Mouse (Mus musculus) kidney, postnatal 0 days (tissue): ENCODE data around the gene Itga2. TPM values are rescaled to one million over a fixed set of nuclear protein-coding genes. Genes with fewer than 3 reads are reported as not detected.

Experiments
- ATAC-seq: fragments of 200-750 bp; cut with Nextera tagmentation; replicated peaks from 2 replicates; pipeline ENCODE4 v1.8.0; 2017; ENCODE audit warnings: low read depth, moderate number of reproducible peaks, moderate TSS enrichment, moderate library complexity; ENCODE audit not compliant: low FRiP score
- DNase-seq: peaks from one replicate; pipeline ENCODE4 v3.0.0-alpha.2; 2016; ENCODE audit warnings: low spot score
- H3K27ac ChIP-seq: fragments of 300-500 bp; sonication (generic); 2 replicates; pipeline ENCODE4 v1.5.1; 2014; ENCODE audit warnings: mild to moderate bottlenecking
- H3K27me3 ChIP-seq: fragments of 300-500 bp; sonication (generic); 2 replicates; pipeline ENCODE4 v1.6.1; 2014; ENCODE audit warnings: low read length, mixed read lengths; ENCODE audit not compliant: insufficient read depth
- H3K36me3 ChIP-seq: fragments of 300-500 bp; sonication (generic); 2 replicates; pipeline ENCODE4 v1.6.1; 2014; ENCODE audit warnings: low read length, mixed read lengths; ENCODE audit not compliant: insufficient read depth
- H3K4me1 ChIP-seq: fragments of 300-500 bp; sonication (generic); replicated peaks from 2 replicates; pipeline ENCODE4 v1.6.1; 2014; ENCODE audit warnings: antibody characterized with exemption, low read length, mixed read lengths; ENCODE audit not compliant: insufficient read depth
- H3K4me2 ChIP-seq: fragments of 300-500 bp; sonication (generic); 2 replicates; pipeline ENCODE4 v1.6.1; 2014; ENCODE audit warnings: mild to moderate bottlenecking, low read length, moderate library complexity, mixed read lengths
- H3K4me3 ChIP-seq: fragments of 300-500 bp; sonication (generic); replicated peaks from 2 replicates; pipeline ENCODE4 v1.5.1; 2014; ENCODE audit warnings: low read depth, low read length
- H3K9ac ChIP-seq: fragments of 300-500 bp; sonication (generic); 2 replicates; pipeline ENCODE4 v1.6.1; 2014; ENCODE audit warnings: low read depth, low read length
- H3K9me3 ChIP-seq: fragments of 300-500 bp; sonication (generic); replicated peaks from 2 replicates; pipeline ENCODE4 v1.6.1; 2016; ENCODE audit warnings: low read length, inconsistent platforms, mixed read lengths
- CTCF ChIP-seq: IDR thresholded peaks from 2 replicates; pipeline ENCODE4 v1.5.1; 2016; ENCODE audit warnings: antibody characterized with exemption, low read depth, mild to moderate bottlenecking, moderate library complexity
- WGBS: fragments of 180-500 bp; shearing (Covaris S2); extraction: QIAGEN DNeasy Blood & Tissue Kit; methylation state at CpG from one replicate; pipeline ENCODE4 v1.1.7; 2014; 5-methylcytosine and 5-hydroxymethylcytosine counted together
- polyA plus RNA-seq: library from polyadenylated mRNA; unstranded; fragments of >200 nt; fragmentation: Nextera tagmentation; extraction: Ambion mirVana; gene quantifications from 2 replicates; pipeline ENCODE4 v1.2.1, GENCODE M21; 2015

Gene Itga2
- polyA plus RNA-seq, 1 experiment from 2014 or later = 2.3 TPM

GRCm38 (mm10) chr13:114848945-114849344, 83.0 kb downstream of the Itga2 start:
- Histone ChIP-seq H3K9ac (no peak overlapping the region), H3K9me3 (no peaks in the 10 kb centered on the region), H3K27ac (no peak overlapping the region), H3K4me3 (no peak overlapping the region), H3K4me1 (no peaks in the 10 kb centered on the region), H3K36me3 (no peaks in the 10 kb centered on the region), H3K4me2 (no peak overlapping the region), H3K27me3 (no peaks in the 10 kb centered on the region)
- ATAC-seq (no peak), DNase-seq (no peak)
- WGBS = 79% methylated on average over 3 of the region's 3 CpGs
- no peak for TF ChIP-seq CTCF

GRCm38 (mm10) chr13:114845804-114846203, 86.1 kb downstream of the Itga2 start:
- no peaks in the 10 kb centered on the region for H3K4me1 ChIP-seq
- no peak overlapping the region for H3K9ac ChIP-seq
- H3K4me2 ChIP-seq = no peak overlapping the region
- no peaks in the 10 kb centered on the region for H3K27me3 ChIP-seq
- whole genome bisulfite sequencing = 81% methylated on average over 6 of the region's 6 CpGs
- TF ChIP-seq CTCF = no peak
- ATAC-seq = no peak
- no peak overlapping the region for H3K27ac ChIP-seq
- H3K9me3 ChIP-seq = no peaks in the 10 kb centered on the region
- no peak for DNase-seq
- H3K36me3 ChIP-seq = no peaks in the 10 kb centered on the region
- H3K4me3 ChIP-seq = no peak overlapping the region

- DNase-seq = no peak
- ATAC-seq = no peak
These were observed 88.6 kb downstream of the Itga2 start for GRCm38 (mm10) chr13:114843318-114843717.

GRCm38 (mm10) chr13:114840545-114840944, 91.4 kb downstream of the Itga2 start:
- no peak overlapping the region for H3K4me3 ChIP-seq
- ATAC-seq (no peak), DNase-seq (no peak)
- H3K27me3 ChIP-seq = no peaks in the 10 kb centered on the region
- WGBS = 92% methylated on average over 4 of the region's 4 CpGs
- 0 out of 2 replicates have a peak, but pooled peaks cover 3% of the 10 kb centered on the region for H3K36me3 ChIP-seq
- H3K4me1 ChIP-seq = peaks cover 4% of the 10 kb centered on the region; the same call in 1 of the 2 replicates
- H3K4me2 ChIP-seq = no peak overlapping the region
- H3K9me3 ChIP-seq = no peaks in the 10 kb centered on the region
- TF ChIP-seq CTCF = no peak
- no peak overlapping the region for H3K9ac ChIP-seq
- H3K27ac ChIP-seq = no peak overlapping the region

More at GRCm38 (mm10) chr13:114843318-114843717, 88.6 kb downstream of the Itga2 start:
- 61% methylated on average over 1 of the region's 1 CpGs for WGBS
- Histone ChIP-seq H3K27me3 (no peaks in the 10 kb centered on the region), H3K27ac (no peak overlapping the region), H3K9ac (no peak overlapping the region), H3K36me3 (no peaks in the 10 kb centered on the region), H3K4me2 (no peak overlapping the region), H3K9me3 (no peaks in the 10 kb centered on the region), H3K4me3 (no peak overlapping the region), H3K4me1 (peaks cover 4% of the 10 kb centered on the region; the same call in 1 of the 2 replicates)
- no peak for TF ChIP-seq CTCF

GRCm38 (mm10) chr13:114839098-114839497, 92.8 kb downstream of the Itga2 start:
- no peak for DNase-seq
- TF ChIP-seq CTCF = no peak

GRCm38 (mm10) chr13:114838535-114838990, 93.3 kb downstream of the Itga2 start:
- no peak overlapping the region for H3K9ac ChIP-seq
- peaks cover 4% of the 10 kb centered on the region; the same call in 1 of the 2 replicates for H3K4me1 ChIP-seq
- no peak for TF ChIP-seq CTCF
- peak; percentile 56 for DNase-seq
- no peaks in the 10 kb centered on the region for H3K27me3 ChIP-seq
- no peak overlapping the region for H3K27ac ChIP-seq
- 37% methylated on average over 5 of the region's 5 CpGs for WGBS
- 0 out of 2 replicates have a peak, but pooled peaks have one; percentile 40 for ATAC-seq
- H3K9me3 ChIP-seq = no peaks in the 10 kb centered on the region
- no peak overlapping the region for H3K4me3 ChIP-seq
- 0 out of 2 replicates have a peak, but pooled peaks cover 3% of the 10 kb centered on the region for H3K36me3 ChIP-seq
- H3K4me2 ChIP-seq = no peak overlapping the region

More at GRCm38 (mm10) chr13:114839098-114839497, 92.8 kb downstream of the Itga2 start:
- Histone ChIP-seq H3K9ac (no peak overlapping the region), H3K4me3 (no peak overlapping the region), H3K4me2 (no peak overlapping the region), H3K27me3 (no peaks in the 10 kb centered on the region), H3K36me3 (0 out of 2 replicates have a peak, but pooled peaks cover 3% of the 10 kb centered on the region), H3K9me3 (no peaks in the 10 kb centered on the region), H3K27ac (no peak overlapping the region), H3K4me1 (peaks cover 4% of the 10 kb centered on the region; the same call in 1 of the 2 replicates)
- no peak for ATAC-seq
- 85% methylated on average over 9 of the region's 9 CpGs for WGBS
